Mouse (Mus musculus): Measurements from ENCODE around the gene Cox15. TPM values are rescaled to one million over a fixed set of nuclear protein-coding genes. Genes with fewer than 3 reads are reported as not detected.
A peak's percentile ranks its signal among the peaks of the same experiment; 100 is the strongest.

Cox15 gene
- polyA plus RNA-seq, 2 experiments = 3.2 to 8.0 TPM

DNA sequence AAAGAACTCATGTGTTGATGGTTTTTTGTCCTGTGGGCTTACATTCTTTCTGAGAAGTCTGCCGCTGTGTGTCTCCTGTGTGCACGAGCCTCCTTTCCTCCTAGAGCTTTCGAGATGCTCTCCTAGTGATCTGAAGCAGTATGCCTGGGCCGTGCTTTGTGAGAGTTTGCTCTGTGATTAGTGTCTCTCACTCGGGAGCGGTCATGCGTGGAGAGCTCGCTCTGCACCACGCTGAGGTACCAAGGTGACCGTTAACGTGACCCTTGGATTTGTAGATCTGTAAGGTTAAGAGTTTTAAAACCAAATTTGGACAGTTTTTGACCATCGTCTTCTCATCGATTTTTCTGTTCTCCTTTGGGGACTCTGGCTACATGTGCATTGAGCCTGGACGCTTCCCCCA, 60.0 kb downstream of the Cox15 start:
- Histone ChIP-seq H3K4me2 (ENCODE audit: low read depth) (no peak overlapping the region), H3K36me3 (replicated peaks; ENCODE audit: control insufficient read depth, insufficient read depth, low read depth) (no peaks in the 10 kb centered on the region), H3K4me1 (replicated peaks; ENCODE audit: control insufficient read depth in 2 of 2, insufficient read depth in 2 of 2, low read length in 1 of 2) (peaks cover 3 to 10% of the 10 kb centered on the region in 2 experiments; a peak in 3 of 4 replicates), H3K4me3 (ENCODE audit: insufficient read depth in 1 of 2, low read depth in 2 of 2, low read length in 2 of 2) (no peak overlapping the region), H3K27me3 (ENCODE audit: control insufficient read depth, insufficient read depth, low read length) (no peaks in the 10 kb centered on the region), H3K9ac (replicated peaks) (no peak overlapping the region), H3K27ac (no peak overlapping the region), H3K9me3 (ENCODE audit: control insufficient read depth, low read length) (no peaks in the 10 kb centered on the region)
- no peak for DNase-seq (ENCODE audit: low read depth in 3 of 3, low spot score in 3 of 3)
- WGBS (ENCODE audit: insufficient replicate concordance) = 84% methylated on average over 14 of the region's 14 CpGs
- ATAC-seq (ENCODE audit: insufficient read depth) = no peak
- TF ChIP-seq EP300 (IDR thresholded peaks at IDR 0.05; ENCODE audit: low read depth) (no peak), CTCF (IDR thresholded peaks at IDR 0.05; ENCODE audit: low read depth) (no peak)

DNA sequence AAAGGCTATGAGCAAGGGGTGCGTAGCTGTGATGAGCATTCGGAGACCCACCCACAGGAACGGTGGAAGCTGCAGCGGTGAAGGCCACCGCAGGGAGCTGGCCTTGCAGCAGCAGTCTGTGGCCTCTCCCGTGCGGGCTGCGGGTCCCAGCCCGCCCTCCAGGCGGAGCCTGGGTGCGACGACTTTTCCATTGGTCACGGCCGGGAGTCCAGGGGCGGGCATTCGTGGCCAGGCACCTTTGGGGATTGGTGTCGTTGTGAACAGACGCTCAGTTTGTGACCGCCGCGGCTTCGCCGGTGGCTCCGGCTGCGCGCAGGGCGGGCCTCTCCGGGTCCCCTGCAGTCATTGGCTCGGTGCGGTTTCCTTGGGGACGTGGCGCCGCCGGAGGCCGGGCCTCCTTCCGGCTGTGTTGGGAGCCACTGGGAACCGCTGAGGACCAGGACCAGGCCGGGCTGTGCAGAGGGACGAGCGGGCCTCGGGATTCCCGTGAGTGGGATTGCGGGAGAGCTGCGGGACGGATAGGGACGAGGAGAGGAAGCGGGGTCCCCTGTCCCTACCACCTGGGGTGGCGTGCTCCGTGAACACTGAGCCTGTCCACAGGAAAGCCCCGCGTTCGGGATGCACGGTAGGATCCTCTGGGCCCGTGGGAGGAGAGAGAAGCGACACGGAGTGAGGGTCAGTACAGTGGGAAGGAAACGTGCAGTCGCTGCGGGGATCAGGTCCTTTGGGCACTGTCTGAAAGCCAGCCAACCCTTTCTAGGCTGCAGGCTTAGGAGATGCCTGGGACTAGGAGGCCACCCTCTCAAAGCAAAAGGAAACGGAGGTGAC, 63.2 kb downstream of the Cox15 start, which contains the start of gene Entpd7:
Gene Entpd7, plus strand, starts transcription at position 254 of the 828 bp plus-strand sequence.
- Histone ChIP-seq H3K4me2 (ENCODE audit: low read depth) (peak within 1 kb of the TSS; percentile 97), H3K27me3 (ENCODE audit: control insufficient read depth, insufficient read depth, low read length) (no peaks in the 10 kb centered on the region), H3K27ac (no peak within 1 kb of the TSS), H3K9ac (replicated peaks) (peak within 1 kb of the TSS; percentile 71), H3K4me3 (ENCODE audit: insufficient read depth in 1 of 2, low read depth in 2 of 2, low read length in 2 of 2) (peak within 1 kb of the TSS; percentile 79 to 84), H3K9me3 (ENCODE audit: control insufficient read depth, low read length) (no peaks in the 10 kb centered on the region), H3K36me3 (replicated peaks; ENCODE audit: control insufficient read depth, insufficient read depth, low read depth) (no peaks in the 10 kb centered on the region), H3K4me1 (replicated peaks; ENCODE audit: control insufficient read depth in 2 of 2, insufficient read depth in 2 of 2, low read length in 1 of 2) (peaks cover 3 to 6% of the 10 kb centered on the region in 2 experiments; a peak in 3 of 4 replicates)
- ATAC-seq (ENCODE audit: insufficient read depth) = peak; percentile 99
- TF ChIP-seq CTCF (IDR thresholded peaks at IDR 0.05; ENCODE audit: low read depth) = peak; percentile 78
- TF ChIP-seq EP300 (IDR thresholded peaks at IDR 0.05; ENCODE audit: low read depth) = no peak
- WGBS (ENCODE audit: insufficient replicate concordance) = under 1% methylated on average over 60 of the region's 60 CpGs
- peak; percentile 91 to 93 (median 91) for DNase-seq (ENCODE audit: low read depth in 3 of 3, low spot score in 3 of 3)

Other genes with a start within 250 kb of the Cox15 start
- 9.0 and 10.8 TPM in 2 replicates for gene Got1, start 228.4 kb downstream of the Cox15 start, polyA plus RNA-seq (2012; rRNA removed)
- gene Got1, start 228.4 kb downstream of the Cox15 start, polyA plus RNA-seq (2014; fragmentation: Nextera tagmentation; extraction: Ambion mirVana) = 11.6 and 11.7 TPM in 2 replicates
- 0.07 and 0.11 TPM in 2 replicates for gene Nkx2-3, start 140.7 kb downstream of the Cox15 start, polyA plus RNA-seq (2012; rRNA removed)
- 0.06 and 0.13 TPM in 2 replicates for gene Nkx2-3, start 140.7 kb downstream of the Cox15 start, polyA plus RNA-seq (2014; fragmentation: Nextera tagmentation; extraction: Ambion mirVana)
- 16.5 and 19.0 TPM in 2 replicates for gene Slc25a28, start 78.1 kb downstream of the Cox15 start, polyA plus RNA-seq (2012; rRNA removed)
- 4.4 and 5.1 TPM in 2 replicates for gene Slc25a28, start 78.1 kb downstream of the Cox15 start, polyA plus RNA-seq (2014; fragmentation: Nextera tagmentation; extraction: Ambion mirVana)
- gene Entpd7, start 63.3 kb downstream of the Cox15 start, polyA plus RNA-seq (2012; rRNA removed) = 1.2 and 1.5 TPM in 2 replicates
- 2.6 and 3.3 TPM in 2 replicates for gene Entpd7, start 63.3 kb downstream of the Cox15 start, polyA plus RNA-seq (2014; fragmentation: Nextera tagmentation; extraction: Ambion mirVana)
- gene Cutc, start within 50 bp of the Cox15 start, polyA plus RNA-seq (2012; rRNA removed) = 4.4 and 6.7 TPM in 2 replicates
- 9.7 and 13.2 TPM in 2 replicates for gene Cutc, start within 50 bp of the Cox15 start, polyA plus RNA-seq (2014; fragmentation: Nextera tagmentation; extraction: Ambion mirVana)
- 12.9 and 13.4 TPM in 2 replicates for gene Abcc2, start 29.2 kb upstream of the Cox15 start, polyA plus RNA-seq (2012; rRNA removed)
- 9.5 and 10.6 TPM in 2 replicates for gene Abcc2, start 29.2 kb upstream of the Cox15 start, polyA plus RNA-seq (2014; fragmentation: Nextera tagmentation; extraction: Ambion mirVana)
- 2.1 and 2.2 TPM in 2 replicates for gene Dnmbp, start 187.2 kb upstream of the Cox15 start, polyA plus RNA-seq (2012; rRNA removed)
- 1.3 and 1.5 TPM in 2 replicates for gene Dnmbp, start 187.2 kb upstream of the Cox15 start, polyA plus RNA-seq (2014; fragmentation: Nextera tagmentation; extraction: Ambion mirVana)
- 49.5 and 50.9 TPM in 2 replicates for gene Cpn1, start 233.6 kb upstream of the Cox15 start, polyA plus RNA-seq (2012; rRNA removed)
- gene Cpn1, start 233.6 kb upstream of the Cox15 start, polyA plus RNA-seq (2014; fragmentation: Nextera tagmentation; extraction: Ambion mirVana) = 43.9 and 50.1 TPM in 2 replicates